Mouse (Mus musculus): ENCODE data around the gene Atp2a1. TPM values are rescaled to one million over a fixed set of nuclear protein-coding genes. Genes with fewer than 3 reads are reported as not detected.

Gene Atp2a1
- total and polyA plus RNA-seq, 2 experiments from 2014 or later = 0.68 to 0.99 TPM

GRCm38 (mm10) chr7:126502023-126502741 is 39.3 kb upstream of the Atp2a1 start:
- Histone ChIP-seq H3K4me3 (ENCODE audit: low read length) (peak overlapping the region; percentile 70), H3K4me1 (ENCODE audit: insufficient read depth, low read length) (no peaks in the 10 kb centered on the region), H3K36me3 (ENCODE audit: insufficient read depth, low read length) (peaks cover 37% of the 10 kb centered on the region), H3K27me3 (ENCODE audit: insufficient read depth, low read length) (no peaks in the 10 kb centered on the region), H3K9ac (replicated peaks; ENCODE audit: low read length) (peak overlapping the region; percentile 92), H3K4me2 (ENCODE audit: low read depth, low read length) (peak overlapping the region; percentile 70), H3K9me3 (ENCODE audit: low read length) (no peaks in the 10 kb centered on the region), H3K27ac (peak overlapping the region; percentile 98)
- ATAC-seq = peak; percentile 93
- 0% methylated on average over 48 of the region's 57 CpGs for WGBS
- no peak for TF ChIP-seq CTCF (IDR thresholded peaks at IDR 0.05; ENCODE audit: low read depth)
- DNase-seq (ENCODE audit: low spot score) = peak; percentile 97

GRCm38 (mm10) chr7:126501684-126502022 is 38.7 kb upstream of the Atp2a1 start:
- Histone ChIP-seq H3K27ac (peak overlapping the region; percentile 98), H3K36me3 (ENCODE audit: insufficient read depth, low read length) (peaks cover 43% of the 10 kb centered on the region), H3K4me1 (ENCODE audit: insufficient read depth, low read length) (no peaks in the 10 kb centered on the region), H3K4me3 (ENCODE audit: low read length) (peak overlapping the region; percentile 70), H3K9ac (replicated peaks; ENCODE audit: low read length) (peak overlapping the region; percentile 92), H3K27me3 (ENCODE audit: insufficient read depth, low read length) (no peaks in the 10 kb centered on the region), H3K9me3 (ENCODE audit: low read length) (no peaks in the 10 kb centered on the region), H3K4me2 (ENCODE audit: low read depth, low read length) (peak overlapping the region; percentile 70)
- TF ChIP-seq CTCF (IDR thresholded peaks at IDR 0.05; ENCODE audit: low read depth) = no peak
- DNase-seq (ENCODE audit: low spot score) (no peak), ATAC-seq (no peak)
- 3% methylated on average over 9 of the region's 9 CpGs for WGBS

GRCm38 (mm10) chr7:126499416-126499815 is 36.5 kb upstream of the Atp2a1 start:
- no peaks in the 10 kb centered on the region for H3K27me3 ChIP-seq (ENCODE audit: insufficient read depth, low read length)

GRCm38 (mm10) chr7:126497966-126498365 is 35.1 kb upstream of the Atp2a1 start:
- H3K27ac ChIP-seq = no peak overlapping the region
- whole genome bisulfite sequencing = 87% methylated on average over 12 of the region's 12 CpGs
- H3K4me1 ChIP-seq (ENCODE audit: insufficient read depth, low read length) = no peaks in the 10 kb centered on the region
- H3K36me3 ChIP-seq (ENCODE audit: insufficient read depth, low read length) = peaks cover 79% of the 10 kb centered on the region
- no peak for TF ChIP-seq CTCF (IDR thresholded peaks at IDR 0.05; ENCODE audit: low read depth)
- no peaks in the 10 kb centered on the region for H3K27me3 ChIP-seq (ENCODE audit: insufficient read depth, low read length)
- no peaks in the 10 kb centered on the region for H3K9me3 ChIP-seq (ENCODE audit: low read length)
- H3K9ac ChIP-seq (replicated peaks; ENCODE audit: low read length) = no peak overlapping the region
- H3K4me3 ChIP-seq (ENCODE audit: low read length) = no peak overlapping the region
- ATAC-seq (no peak), DNase-seq (ENCODE audit: low spot score) (no peak)
- no peak overlapping the region for H3K4me2 ChIP-seq (ENCODE audit: low read depth, low read length)

More at GRCm38 (mm10) chr7:126499416-126499815, 36.5 kb upstream of the Atp2a1 start:
- no peaks in the 10 kb centered on the region for H3K4me1 ChIP-seq (ENCODE audit: insufficient read depth, low read length)
- no peak overlapping the region for H3K9ac ChIP-seq (replicated peaks; ENCODE audit: low read length)
- DNase-seq (ENCODE audit: low spot score) = no peak
- TF ChIP-seq CTCF (IDR thresholded peaks at IDR 0.05; ENCODE audit: low read depth) = no peak
- H3K4me3 ChIP-seq (ENCODE audit: low read length) = no peak overlapping the region
- ATAC-seq = no peak
- no peaks in the 10 kb centered on the region for H3K9me3 ChIP-seq (ENCODE audit: low read length)
- no peak overlapping the region for H3K4me2 ChIP-seq (ENCODE audit: low read depth, low read length)
- H3K27ac ChIP-seq = no peak overlapping the region
- 94% methylated on average over 7 of the region's 7 CpGs for WGBS
- peaks cover 65% of the 10 kb centered on the region for H3K36me3 ChIP-seq (ENCODE audit: insufficient read depth, low read length)

- Histone ChIP-seq H3K27ac (no peak overlapping the region), H3K4me1 (ENCODE audit: insufficient read depth, low read length) (no peaks in the 10 kb centered on the region), H3K27me3 (ENCODE audit: insufficient read depth, low read length) (no peaks in the 10 kb centered on the region), H3K4me2 (ENCODE audit: low read depth, low read length) (no peak overlapping the region), H3K9me3 (ENCODE audit: low read length) (no peaks in the 10 kb centered on the region), H3K9ac (replicated peaks; ENCODE audit: low read length) (no peak overlapping the region), H3K4me3 (ENCODE audit: low read length) (no peak overlapping the region), H3K36me3 (ENCODE audit: insufficient read depth, low read length) (peaks cover 93% of the 10 kb centered on the region)
- DNase-seq (ENCODE audit: low spot score) (no peak), ATAC-seq (no peak)
- 89% methylated on average over 5 of the region's 5 CpGs for WGBS
- TF ChIP-seq CTCF (IDR thresholded peaks at IDR 0.05; ENCODE audit: low read depth) = no peak
These were observed 33.6 kb upstream of the Atp2a1 start for GRCm38 (mm10) chr7:126496475-126496874.

- DNase-seq (ENCODE audit: low spot score) = no peak
- peaks cover 82% of the 10 kb centered on the region for H3K36me3 ChIP-seq (ENCODE audit: insufficient read depth, low read length)
- H3K27ac ChIP-seq = no peak overlapping the region
- H3K9me3 ChIP-seq (ENCODE audit: low read length) = no peaks in the 10 kb centered on the region
- no peak for TF ChIP-seq CTCF (IDR thresholded peaks at IDR 0.05; ENCODE audit: low read depth)
- no peak for ATAC-seq
- H3K4me1 ChIP-seq (ENCODE audit: insufficient read depth, low read length) = no peaks in the 10 kb centered on the region
- whole genome bisulfite sequencing = 93% methylated on average over 6 of the region's 6 CpGs
- no peak overlapping the region for H3K4me3 ChIP-seq (ENCODE audit: low read length)
- H3K4me2 ChIP-seq (ENCODE audit: low read depth, low read length) = no peak overlapping the region
- no peaks in the 10 kb centered on the region for H3K27me3 ChIP-seq (ENCODE audit: insufficient read depth, low read length)
- no peak overlapping the region for H3K9ac ChIP-seq (replicated peaks; ENCODE audit: low read length)
These were observed 31.2 kb upstream of the Atp2a1 start for GRCm38 (mm10) chr7:126494120-126494519.

GRCm38 (mm10) chr7:126491973-126492372 is 29.1 kb upstream of the Atp2a1 start:
- ATAC-seq = no peak
- WGBS = 48% methylated on average over 11 of the region's 11 CpGs
- no peak for TF ChIP-seq CTCF (IDR thresholded peaks at IDR 0.05; ENCODE audit: low read depth)
- DNase-seq (ENCODE audit: low spot score) = no peak
- H3K4me2 ChIP-seq (ENCODE audit: low read depth, low read length) = no peak overlapping the region
- peaks cover 63% of the 10 kb centered on the region for H3K36me3 ChIP-seq (ENCODE audit: insufficient read depth, low read length)
- H3K9me3 ChIP-seq (ENCODE audit: low read length) = no peaks in the 10 kb centered on the region
- no peak overlapping the region for H3K4me3 ChIP-seq (ENCODE audit: low read length)
- H3K9ac ChIP-seq (replicated peaks; ENCODE audit: low read length) = no peak overlapping the region
- H3K27me3 ChIP-seq (ENCODE audit: insufficient read depth, low read length) = no peaks in the 10 kb centered on the region
- no peaks in the 10 kb centered on the region for H3K4me1 ChIP-seq (ENCODE audit: insufficient read depth, low read length)
- H3K27ac ChIP-seq = no peak overlapping the region

Measured in hindbrain, postnatal 0 days (tissue).